Mouse (Mus musculus) bone marrow macrophage, adult 2 months (primary cell): ENCODE data around the gene Uhmk1.

Source experiments
- CTCF ChIP-seq: IDR thresholded peaks from 2 replicates; pipeline ENCODE4 v1.5.1; 2012; ENCODE audit warnings: low read depth, mild to moderate bottlenecking, low read length, moderate library complexity
- POLR2A ChIP-seq: IDR thresholded peaks from 2 replicates; pipeline ENCODE4 v1.6.1; 2012; ENCODE audit warnings: mild to moderate bottlenecking, low read depth, low read length, borderline replicate concordance

GRCm38 (mm10) chr1:170182706-170183105, 32.5 kb downstream of the Uhmk1 start:
- TF ChIP-seq POLR2A (no peak), CTCF (no peak)
